Mouse (Mus musculus): ENCODE data around the gene Grid2. TPM values are rescaled to one million over a fixed set of nuclear protein-coding genes. Genes with fewer than 3 reads are reported as not detected.
A peak's percentile ranks its signal among the peaks of the same experiment; 100 is the strongest.

Grid2 gene
- polyA plus RNA-seq, 1 experiment from 2014 or later = 17.9 TPM

DNA sequence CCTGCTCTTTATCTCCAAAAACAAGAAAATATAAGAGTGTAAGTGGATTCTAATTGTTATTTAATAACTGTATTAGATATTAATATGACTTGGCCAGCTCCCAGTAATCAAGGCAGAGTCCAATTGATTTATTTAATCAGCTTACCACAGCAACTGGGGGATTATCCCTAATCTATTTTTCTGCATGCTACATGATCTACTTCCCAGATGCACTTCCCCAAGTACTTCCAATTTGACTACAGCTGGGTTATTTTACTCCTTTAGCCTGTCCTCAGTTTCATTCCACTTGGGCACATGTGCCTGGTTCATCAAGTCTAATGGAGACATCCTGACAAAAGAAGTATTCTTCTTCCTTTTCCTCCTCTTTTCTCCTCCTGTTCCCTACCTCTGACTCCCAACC is 539.0 kb downstream of the Grid2 start:
- Histone ChIP-seq H3K27ac (ENCODE audit: low read depth, low read length) (no peak overlapping the region), H3K9ac (ENCODE audit: low read depth, low read length) (no peak overlapping the region), H3K9me3 (ENCODE audit: control insufficient read depth, low read length) (no peaks in the 10 kb centered on the region), H3K27me3 (replicated peaks; ENCODE audit: control insufficient read depth, insufficient read depth, low read length) (no peaks in the 10 kb centered on the region), H3K4me1 (ENCODE audit: control insufficient read depth, insufficient read depth, low read depth, low read length) (no peaks in the 10 kb centered on the region), H3K4me2 (ENCODE audit: low read length) (no peak overlapping the region), H3K4me3 (ENCODE audit: low read length) (no peak overlapping the region), H3K36me3 (ENCODE audit: control insufficient read depth, insufficient read depth, low read length) (no peaks in the 10 kb centered on the region)
- no peak for ATAC-seq

DNA sequence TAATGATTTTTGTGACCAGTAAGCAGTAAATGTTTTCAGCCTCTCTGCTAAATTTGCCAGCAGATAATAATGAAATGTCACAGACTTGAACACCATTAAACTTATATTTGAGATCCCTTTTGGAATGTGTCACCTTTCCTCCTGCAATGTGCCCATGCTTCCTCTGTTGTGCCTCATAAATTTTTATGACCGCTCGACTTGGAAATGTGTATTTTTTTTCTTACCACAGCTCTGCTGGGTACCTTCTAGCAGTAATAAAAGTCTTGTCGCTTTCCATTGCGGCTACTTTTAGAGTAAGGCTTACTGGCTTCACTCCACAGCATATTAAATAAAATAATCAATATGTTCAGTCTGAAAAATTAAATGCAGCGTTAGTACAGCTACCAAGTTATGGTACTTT is 564.6 kb downstream of the Grid2 start:
- no peaks in the 10 kb centered on the region for H3K36me3 ChIP-seq (ENCODE audit: control insufficient read depth, insufficient read depth, low read length)
- no peaks in the 10 kb centered on the region for H3K4me1 ChIP-seq (ENCODE audit: control insufficient read depth, insufficient read depth, low read depth, low read length)
- H3K4me3 ChIP-seq (ENCODE audit: low read length) = no peak overlapping the region
- WGBS = 71% methylated on average over 5 of the region's 5 CpGs
- H3K27me3 ChIP-seq (replicated peaks; ENCODE audit: control insufficient read depth, insufficient read depth, low read length) = no peaks in the 10 kb centered on the region
- no peak overlapping the region for H3K27ac ChIP-seq (ENCODE audit: low read depth, low read length)
- H3K9me3 ChIP-seq (ENCODE audit: control insufficient read depth, low read length) = no peaks in the 10 kb centered on the region
- no peak overlapping the region for H3K4me2 ChIP-seq (ENCODE audit: low read length)
- ATAC-seq = no peak
- no peak overlapping the region for H3K9ac ChIP-seq (ENCODE audit: low read depth, low read length)

DNA sequence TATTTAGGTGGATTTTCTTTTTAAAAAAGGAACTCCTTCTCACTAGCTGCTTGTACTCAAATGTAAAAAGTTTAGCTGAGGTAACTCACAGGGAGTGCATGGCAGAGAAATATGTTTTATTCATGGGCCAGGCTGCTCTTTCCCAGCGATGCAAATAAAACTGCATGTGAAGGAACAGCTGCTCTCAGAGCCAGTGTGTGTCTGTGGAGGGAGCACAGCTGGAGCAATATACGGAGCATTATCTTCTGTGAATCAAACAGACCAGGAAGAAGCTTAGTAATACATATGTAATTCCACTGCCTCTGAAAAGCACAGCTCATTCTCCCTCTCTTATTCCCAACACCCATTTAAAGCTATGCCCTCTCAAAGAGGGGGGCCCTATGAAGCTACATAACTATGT is 607.0 kb downstream of the Grid2 start:
- Histone ChIP-seq H3K9me3 (ENCODE audit: control insufficient read depth, low read length) (no peaks in the 10 kb centered on the region), H3K4me2 (ENCODE audit: low read length) (no peak overlapping the region), H3K27me3 (replicated peaks; ENCODE audit: control insufficient read depth, insufficient read depth, low read length) (no peaks in the 10 kb centered on the region), H3K27ac (ENCODE audit: low read depth, low read length) (no peak overlapping the region), H3K9ac (ENCODE audit: low read depth, low read length) (no peak overlapping the region), H3K36me3 (ENCODE audit: control insufficient read depth, insufficient read depth, low read length) (no peaks in the 10 kb centered on the region), H3K4me1 (ENCODE audit: control insufficient read depth, insufficient read depth, low read depth, low read length) (peaks cover 4% of the 10 kb centered on the region), H3K4me3 (ENCODE audit: low read length) (no peak overlapping the region)
- WGBS = 9% methylated on average over 2 of the region's 2 CpGs
- ATAC-seq = peak; percentile 77

DNA sequence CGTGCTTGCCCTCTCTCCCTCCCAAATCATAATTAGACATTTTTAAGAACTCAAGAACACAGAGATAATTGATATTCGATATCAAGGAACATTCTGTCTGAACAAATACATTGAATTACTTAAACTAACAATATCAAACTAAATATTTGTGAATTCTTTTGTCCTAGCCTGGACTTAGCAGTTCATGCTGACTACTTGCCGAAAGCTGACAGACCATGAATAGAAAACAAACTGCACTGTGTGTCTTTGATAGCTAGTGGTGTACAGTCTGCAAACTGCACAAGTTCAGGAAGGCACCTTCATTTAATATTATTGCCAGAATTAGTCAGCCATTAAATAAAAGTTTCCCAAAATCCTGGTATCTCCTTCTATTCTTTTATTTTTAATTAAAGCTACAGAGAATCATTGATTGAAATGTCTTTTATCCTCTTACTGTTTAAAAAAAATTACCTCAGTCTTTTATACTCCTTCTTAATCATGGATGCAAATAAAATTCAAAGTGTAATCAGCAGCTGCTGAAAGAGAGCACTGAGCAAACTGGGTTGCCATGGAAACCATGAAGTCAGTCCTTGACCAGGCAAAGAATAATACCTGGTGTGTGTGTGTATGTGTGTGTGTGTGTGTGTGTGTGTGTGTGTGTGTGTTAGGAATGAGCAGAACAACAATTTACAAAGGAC is 621.5 kb downstream of the Grid2 start:
- Histone ChIP-seq H3K27me3 (replicated peaks; ENCODE audit: control insufficient read depth, insufficient read depth, low read length) (no peaks in the 10 kb centered on the region), H3K9ac (ENCODE audit: low read depth, low read length) (no peak overlapping the region), H3K27ac (ENCODE audit: low read depth, low read length) (no peak overlapping the region), H3K4me2 (ENCODE audit: low read length) (no peak overlapping the region), H3K9me3 (ENCODE audit: control insufficient read depth, low read length) (no peaks in the 10 kb centered on the region), H3K4me3 (ENCODE audit: low read length) (no peak overlapping the region), H3K36me3 (ENCODE audit: control insufficient read depth, insufficient read depth, low read length) (no peaks in the 10 kb centered on the region), H3K4me1 (ENCODE audit: control insufficient read depth, insufficient read depth, low read depth, low read length) (peaks cover 5% of the 10 kb centered on the region)
- WGBS = 39% methylated on average over 3 of the region's 3 CpGs
- ATAC-seq = peak; percentile 88

DNA sequence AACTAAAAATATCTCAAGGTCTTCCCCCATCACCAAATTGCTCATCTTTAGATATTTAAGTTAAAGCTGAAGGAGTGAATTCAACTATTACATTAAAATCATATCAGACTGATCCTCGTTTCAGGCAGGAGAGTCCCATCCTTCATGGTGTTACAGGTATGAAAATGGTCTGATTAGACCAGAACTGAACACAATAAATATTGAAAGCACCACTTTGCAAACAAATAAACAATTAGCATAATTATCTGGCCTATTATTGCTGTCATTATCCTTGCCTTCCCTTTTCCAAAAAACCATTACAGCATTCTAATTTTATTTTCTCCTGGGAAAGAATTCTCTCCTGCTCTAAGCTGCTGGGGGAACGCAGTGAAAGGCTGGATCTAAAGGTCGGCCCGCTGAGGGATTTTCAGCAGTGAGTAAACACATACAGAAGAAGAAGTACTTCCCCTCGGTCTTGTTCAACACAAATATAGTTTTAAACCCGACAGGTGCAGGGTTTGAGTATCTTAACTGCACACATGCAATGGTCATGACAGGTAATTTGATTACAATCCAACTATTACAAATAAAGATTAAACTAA is 622.2 kb downstream of the Grid2 start:
- Histone ChIP-seq H3K9ac (ENCODE audit: low read depth, low read length) (no peak overlapping the region), H3K36me3 (ENCODE audit: control insufficient read depth, insufficient read depth, low read length) (no peaks in the 10 kb centered on the region), H3K27me3 (replicated peaks; ENCODE audit: control insufficient read depth, insufficient read depth, low read length) (no peaks in the 10 kb centered on the region), H3K4me1 (ENCODE audit: control insufficient read depth, insufficient read depth, low read depth, low read length) (peaks cover 5% of the 10 kb centered on the region), H3K27ac (ENCODE audit: low read depth, low read length) (no peak overlapping the region), H3K4me3 (ENCODE audit: low read length) (no peak overlapping the region), H3K4me2 (ENCODE audit: low read length) (no peak overlapping the region), H3K9me3 (ENCODE audit: control insufficient read depth, low read length) (no peaks in the 10 kb centered on the region)
- ATAC-seq = peak; percentile 48; the same call in 1 of the 2 replicates
- 44% methylated on average over 6 of the region's 6 CpGs for WGBS

DNA sequence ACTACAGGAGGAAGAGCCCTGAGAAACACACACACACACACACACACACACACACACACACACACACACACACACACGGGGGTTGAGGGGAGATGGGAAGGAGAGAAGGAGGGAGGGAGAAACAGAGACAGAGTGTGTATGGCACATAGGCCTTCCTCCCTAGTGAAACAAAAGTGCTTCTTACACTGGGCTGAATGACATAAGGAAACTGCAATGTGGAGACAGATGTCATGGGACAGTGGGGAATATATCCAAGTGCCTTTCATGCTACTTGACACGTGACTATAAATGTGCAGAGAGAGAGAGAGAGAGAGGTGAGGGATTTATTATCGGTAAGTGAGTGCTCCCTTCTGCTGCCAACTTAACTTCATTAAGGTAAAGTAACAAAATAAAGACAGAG is 639.0 kb downstream of the Grid2 start:
- 0 out of 2 replicates have a peak, but pooled peaks have one; percentile 9 for ATAC-seq

DNA sequence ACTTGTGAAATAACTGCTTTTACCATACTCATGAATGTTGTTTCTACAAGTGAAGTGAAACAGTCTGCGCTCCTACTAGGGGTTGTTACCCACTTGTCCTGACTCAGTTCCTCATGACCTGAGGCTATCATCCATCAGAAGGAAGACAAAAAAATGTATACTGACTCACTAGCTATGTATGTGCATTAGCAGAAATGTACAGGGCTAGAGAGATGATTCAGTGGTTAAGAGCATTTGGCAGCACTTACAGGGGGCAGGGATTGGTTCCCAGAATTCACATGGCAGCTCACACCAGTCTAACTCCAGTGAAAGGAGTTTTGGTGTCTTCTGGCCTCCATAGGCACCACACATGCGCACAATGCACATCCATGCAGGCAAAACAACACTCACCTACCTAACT is 642.5 kb downstream of the Grid2 start:
- WGBS = 100% methylated on average over 2 of the region's 2 CpGs

More for the DNA sequence above, 639.0 kb downstream of the Grid2 start:
- H3K4me1 ChIP-seq (ENCODE audit: control insufficient read depth, insufficient read depth, low read depth, low read length) = no peaks in the 10 kb centered on the region
- H3K9ac ChIP-seq (ENCODE audit: low read depth, low read length) = no peak overlapping the region
- no peaks in the 10 kb centered on the region for H3K36me3 ChIP-seq (ENCODE audit: control insufficient read depth, insufficient read depth, low read length)
- H3K9me3 ChIP-seq (ENCODE audit: control insufficient read depth, low read length) = no peaks in the 10 kb centered on the region
- no peak overlapping the region for H3K4me3 ChIP-seq (ENCODE audit: low read length)
- no peak overlapping the region for H3K27ac ChIP-seq (ENCODE audit: low read depth, low read length)
- H3K27me3 ChIP-seq (replicated peaks; ENCODE audit: control insufficient read depth, insufficient read depth, low read length) = no peaks in the 10 kb centered on the region
- 37% methylated on average over 3 of the region's 3 CpGs for WGBS
- H3K4me2 ChIP-seq (ENCODE audit: low read length) = no peak overlapping the region

DNA sequence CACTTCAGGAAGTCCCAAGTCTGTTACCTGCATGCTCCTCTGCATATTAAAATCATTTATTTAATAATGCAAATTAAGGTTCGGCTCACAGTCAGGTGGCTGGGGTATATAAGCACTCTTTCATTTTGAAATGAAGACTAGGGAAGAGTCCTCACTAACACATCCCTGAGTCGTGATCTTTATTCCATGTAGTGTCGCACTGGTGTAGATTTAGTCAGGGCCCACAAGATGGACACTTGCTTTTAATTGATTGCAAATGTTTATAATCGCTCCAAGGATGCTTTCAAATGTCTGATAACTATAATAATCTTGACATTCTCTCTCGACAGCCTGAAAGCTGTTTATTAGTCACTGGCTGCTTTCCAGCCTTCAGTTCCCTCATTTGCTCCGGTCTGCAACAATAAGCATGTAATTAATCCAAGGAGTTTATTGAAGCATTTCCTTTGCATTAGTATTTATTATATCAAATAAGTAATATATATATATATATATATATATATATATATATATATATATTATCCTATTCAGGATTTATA is 661.4 kb downstream of the Grid2 start:
- no peak overlapping the region for H3K27ac ChIP-seq (ENCODE audit: low read depth, low read length)
- no peaks in the 10 kb centered on the region for H3K27me3 ChIP-seq (replicated peaks; ENCODE audit: control insufficient read depth, insufficient read depth, low read length)
- no peaks in the 10 kb centered on the region for H3K4me1 ChIP-seq (ENCODE audit: control insufficient read depth, insufficient read depth, low read depth, low read length)
- no peaks in the 10 kb centered on the region for H3K36me3 ChIP-seq (ENCODE audit: control insufficient read depth, insufficient read depth, low read length)
- ATAC-seq = no peak
- H3K4me3 ChIP-seq (ENCODE audit: low read length) = no peak overlapping the region
- WGBS = 49% methylated on average over 6 of the region's 6 CpGs
- no peaks in the 10 kb centered on the region for H3K9me3 ChIP-seq (ENCODE audit: control insufficient read depth, low read length)
- H3K9ac ChIP-seq (ENCODE audit: low read depth, low read length) = no peak overlapping the region
- H3K4me2 ChIP-seq (ENCODE audit: low read length) = no peak overlapping the region

More for the DNA sequence above, 642.5 kb downstream of the Grid2 start:
- Histone ChIP-seq H3K9me3 (ENCODE audit: control insufficient read depth, low read length) (no peaks in the 10 kb centered on the region), H3K4me1 (ENCODE audit: control insufficient read depth, insufficient read depth, low read depth, low read length) (no peaks in the 10 kb centered on the region), H3K27me3 (replicated peaks; ENCODE audit: control insufficient read depth, insufficient read depth, low read length) (no peaks in the 10 kb centered on the region), H3K27ac (ENCODE audit: low read depth, low read length) (no peak overlapping the region), H3K4me3 (ENCODE audit: low read length) (no peak overlapping the region), H3K9ac (ENCODE audit: low read depth, low read length) (no peak overlapping the region), H3K36me3 (ENCODE audit: control insufficient read depth, insufficient read depth, low read length) (no peaks in the 10 kb centered on the region), H3K4me2 (ENCODE audit: low read length) (no peak overlapping the region)
- ATAC-seq = no peak

DNA sequence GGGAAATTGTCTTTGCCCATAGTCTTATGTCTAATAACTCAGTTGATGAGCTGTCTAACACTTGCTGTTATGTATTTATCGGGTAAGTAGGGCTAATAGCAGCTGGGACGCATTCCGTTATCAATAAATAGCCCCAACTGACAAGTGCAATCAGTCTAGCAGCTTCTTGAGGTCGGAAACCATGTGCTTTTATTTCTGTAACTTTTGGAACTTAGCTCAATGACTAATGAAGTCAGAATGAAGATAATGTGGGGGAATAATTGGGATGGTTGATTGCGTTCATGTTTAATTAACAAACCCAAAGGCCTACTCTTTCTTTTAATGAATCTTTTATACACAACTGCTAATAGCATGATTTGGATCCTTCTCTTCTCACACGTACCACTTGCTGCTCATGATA is 666.3 kb downstream of the Grid2 start:
- WGBS = 85% methylated on average over 6 of the region's 6 CpGs
- Histone ChIP-seq H3K4me2 (ENCODE audit: low read length) (no peak overlapping the region), H3K27me3 (replicated peaks; ENCODE audit: control insufficient read depth, insufficient read depth, low read length) (no peaks in the 10 kb centered on the region), H3K4me3 (ENCODE audit: low read length) (no peak overlapping the region), H3K4me1 (ENCODE audit: control insufficient read depth, insufficient read depth, low read depth, low read length) (no peaks in the 10 kb centered on the region), H3K27ac (ENCODE audit: low read depth, low read length) (no peak overlapping the region), H3K9ac (ENCODE audit: low read depth, low read length) (no peak overlapping the region), H3K9me3 (ENCODE audit: control insufficient read depth, low read length) (no peaks in the 10 kb centered on the region), H3K36me3 (ENCODE audit: control insufficient read depth, insufficient read depth, low read length) (no peaks in the 10 kb centered on the region)
- no peak for ATAC-seq

Data from hindbrain, embryonic 16.5 days (tissue).